Mouse (Mus musculus) mouse trophoblast stem cell (cell line): Measurements from ENCODE around the gene Col8a2.

Experiments used
- in situ Hi-C, 2 experiments: fragments of 300-500 bp; cut with MseI, MboI; formaldehyde crosslinking; loops; 2 replicates in 1 of 2; 3 replicates in 1 of 2; pipeline ENCODE4 v1.15.1; 2025

The Col8a2 gene

DNA sequence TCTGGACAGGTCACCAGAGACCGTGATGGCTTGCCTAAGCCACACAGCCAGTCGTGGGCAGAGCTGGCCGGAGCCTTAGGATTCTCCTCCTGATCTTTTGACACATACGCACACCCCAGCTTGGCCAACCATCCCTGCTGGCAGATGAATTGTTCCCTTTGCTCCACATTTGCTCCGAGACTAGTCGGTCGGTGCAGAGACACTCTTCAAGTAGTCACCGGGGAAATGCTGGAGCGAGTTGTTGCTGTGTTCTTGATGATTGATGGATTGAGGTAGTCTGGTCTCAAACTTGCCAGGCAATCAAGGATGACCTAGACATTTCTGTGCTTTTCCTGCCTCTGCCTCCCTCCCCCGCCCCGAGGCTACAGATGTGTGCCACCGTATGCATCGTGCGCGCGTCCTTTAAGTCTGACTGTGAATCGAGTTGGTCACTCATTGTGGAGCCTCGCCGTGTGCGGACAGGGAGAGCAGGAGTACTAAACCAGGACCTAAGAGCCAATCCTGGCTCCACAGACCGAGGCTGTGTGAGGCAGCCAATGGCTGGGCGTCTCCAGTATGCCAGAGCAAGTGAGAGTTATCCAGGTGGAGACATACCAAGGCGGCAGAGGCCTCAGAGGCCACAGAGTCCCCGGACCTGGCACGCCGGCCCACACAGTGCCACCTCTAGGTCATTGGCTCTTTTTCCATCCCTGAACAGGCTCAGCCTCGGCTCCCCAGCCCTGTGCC, 15.2 kb downstream of the Col8a2 start:
- in situ Hi-C loops, result loop anchor here (10.0 kb wide), 1 partner anchor 77 kb away; no protein-coding TSS in a partner anchor

GRCm38 (mm10) chr4:126303877-126304276, 17.3 kb downstream of the Col8a2 start:
- in situ Hi-C loops, result loop anchor here (10.0 kb wide), 1 partner anchor 79 kb away; no protein-coding TSS in a partner anchor

- in situ Hi-C loops, result loop anchor here (5.0 to 10.0 kb wide), 2 partner anchors 33 to 81 kb away; no protein-coding TSS in a partner anchor
Observed at GRCm38 (mm10) chr4:126305428-126305827, 18.8 kb downstream of the Col8a2 start.

- in situ Hi-C loops, result loop anchor here (5.0 to 10.0 kb wide), 2 partner anchors 34 to 81 kb away; no protein-coding TSS in a partner anchor
Observed at GRCm38 (mm10) chr4:126306058-126306457, 19.5 kb downstream of the Col8a2 start.

GRCm38 (mm10) chr4:126306827-126307226, 20.2 kb downstream of the Col8a2 start:
- in situ Hi-C loops, result loop anchor here (5.0 to 10.0 kb wide), 2 partner anchors 35 to 82 kb away; no protein-coding TSS in a partner anchor

DNA sequence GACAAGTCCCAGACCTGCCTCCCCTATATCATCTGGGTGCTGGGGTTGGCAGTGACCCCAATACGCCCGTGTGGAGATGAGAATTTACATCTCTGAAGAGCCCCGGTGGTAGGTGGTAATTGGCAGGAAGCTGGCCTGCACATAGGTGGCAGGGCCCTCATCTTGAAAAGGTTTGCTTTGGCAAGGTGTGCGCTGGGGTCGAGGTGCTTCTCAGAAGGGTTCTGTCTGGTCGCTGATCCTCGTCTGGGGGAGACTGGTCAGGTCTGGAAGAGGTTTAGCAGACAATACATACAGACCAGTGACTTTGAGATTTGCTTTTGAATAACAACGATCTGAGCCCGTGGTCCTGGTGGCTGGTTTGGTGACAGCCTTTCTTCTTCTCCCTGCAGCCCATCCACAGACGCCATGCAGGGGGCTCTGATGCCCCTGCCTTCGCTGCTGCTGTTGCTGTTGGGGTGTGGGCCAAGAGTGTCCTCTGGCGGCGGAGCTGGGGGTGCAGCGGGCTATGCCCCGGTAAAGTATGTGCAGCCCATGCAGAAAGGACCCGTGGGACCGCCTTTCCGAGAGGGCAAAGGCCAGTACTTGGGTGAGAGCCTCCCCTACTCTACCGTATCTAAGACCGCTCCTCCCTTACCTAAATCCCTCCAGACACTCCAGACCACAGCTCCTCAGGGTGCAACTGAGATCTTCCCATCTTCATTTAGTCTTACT, 22.8 kb downstream of the Col8a2 start:
- in situ Hi-C loops, result loop anchor here (5.0 to 10.0 kb wide), 2 partner anchors 37 to 85 kb away; no protein-coding TSS in a partner anchor

GRCm38 (mm10) chr4:126309922-126310309, 23.3 kb downstream of the Col8a2 start:
- in situ Hi-C loops, result loop anchor here (5.0 to 10.0 kb wide), 2 partner anchors 38 to 85 kb away; no protein-coding TSS in a partner anchor

GRCm38 (mm10) chr4:126310344-126310743, 23.8 kb downstream of the Col8a2 start:
- in situ Hi-C loops, result no loop called here

DNA sequence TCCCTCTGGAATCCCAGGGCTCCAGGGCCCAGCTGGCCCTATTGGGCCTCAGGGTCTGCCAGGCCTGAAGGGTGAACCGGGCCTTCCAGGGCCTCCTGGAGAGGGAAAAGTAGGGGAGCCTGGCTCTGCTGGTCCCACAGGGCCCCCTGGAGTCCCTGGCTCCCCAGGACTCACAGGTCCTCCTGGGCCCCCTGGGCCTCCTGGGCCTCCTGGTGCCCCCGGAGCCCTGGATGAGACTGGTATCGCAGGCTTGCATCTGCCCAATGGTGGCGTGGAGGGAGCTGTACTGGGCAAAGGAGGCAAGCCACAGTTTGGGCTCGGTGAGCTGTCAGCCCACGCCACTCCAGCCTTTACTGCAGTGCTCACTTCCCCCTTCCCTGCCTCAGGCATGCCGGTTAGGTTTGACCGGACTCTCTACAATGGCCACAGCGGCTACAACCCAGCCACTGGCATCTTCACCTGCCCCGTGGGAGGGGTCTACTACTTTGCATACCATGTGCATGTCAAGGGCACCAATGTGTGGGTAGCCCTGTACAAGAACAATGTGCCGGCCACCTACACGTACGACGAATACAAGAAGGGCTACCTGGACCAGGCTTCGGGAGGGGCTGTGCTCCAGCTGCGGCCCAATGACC, 25.1 kb downstream of the Col8a2 start:
- in situ Hi-C loops, result no loop called here

GRCm38 (mm10) chr4:126313202-126313601, 26.6 kb downstream of the Col8a2 start:
- in situ Hi-C loops, result no loop called here

DNA sequence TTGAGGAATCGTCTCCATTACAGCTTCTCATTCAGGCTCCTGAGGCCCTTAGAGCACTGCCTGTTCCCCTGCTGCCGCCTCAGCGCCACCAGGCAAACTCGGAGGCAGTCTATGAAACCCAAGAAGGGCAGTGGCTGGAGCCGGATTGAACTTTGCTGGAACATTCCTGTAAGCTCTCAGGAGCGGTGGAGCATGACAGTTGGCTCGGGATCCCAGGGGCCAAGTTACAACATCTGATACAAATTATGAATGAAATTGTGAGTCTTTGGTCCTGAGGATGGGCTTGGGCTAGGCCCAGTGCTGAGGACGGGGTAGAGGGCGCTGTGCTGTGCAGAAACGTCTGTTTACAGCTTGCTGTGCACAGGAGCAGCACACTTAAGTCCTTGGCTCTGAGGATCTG, 27.8 kb downstream of the Col8a2 start:
- in situ Hi-C loops, result no loop called here

DNA sequence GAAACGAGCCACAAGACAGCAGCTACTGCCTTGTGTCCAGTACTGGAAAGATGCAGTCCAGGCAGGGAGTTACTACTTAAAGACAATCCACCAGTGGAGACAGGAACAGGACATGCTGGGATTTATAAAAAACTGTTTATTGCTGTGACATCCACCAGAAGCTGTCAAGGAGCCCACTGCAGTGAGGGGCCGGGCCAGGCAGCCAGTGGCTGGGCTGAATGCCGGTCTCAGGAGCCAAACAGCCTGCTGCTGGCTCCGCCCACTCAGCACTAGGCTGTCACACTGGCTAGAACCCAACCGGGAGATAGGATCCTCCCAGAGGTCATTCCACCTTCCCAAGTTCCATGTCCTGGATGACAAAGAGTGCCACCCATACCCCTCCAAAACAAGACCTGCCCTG, 29.3 kb downstream of the Col8a2 start:
- in situ Hi-C loops, result no loop called here

DNA sequence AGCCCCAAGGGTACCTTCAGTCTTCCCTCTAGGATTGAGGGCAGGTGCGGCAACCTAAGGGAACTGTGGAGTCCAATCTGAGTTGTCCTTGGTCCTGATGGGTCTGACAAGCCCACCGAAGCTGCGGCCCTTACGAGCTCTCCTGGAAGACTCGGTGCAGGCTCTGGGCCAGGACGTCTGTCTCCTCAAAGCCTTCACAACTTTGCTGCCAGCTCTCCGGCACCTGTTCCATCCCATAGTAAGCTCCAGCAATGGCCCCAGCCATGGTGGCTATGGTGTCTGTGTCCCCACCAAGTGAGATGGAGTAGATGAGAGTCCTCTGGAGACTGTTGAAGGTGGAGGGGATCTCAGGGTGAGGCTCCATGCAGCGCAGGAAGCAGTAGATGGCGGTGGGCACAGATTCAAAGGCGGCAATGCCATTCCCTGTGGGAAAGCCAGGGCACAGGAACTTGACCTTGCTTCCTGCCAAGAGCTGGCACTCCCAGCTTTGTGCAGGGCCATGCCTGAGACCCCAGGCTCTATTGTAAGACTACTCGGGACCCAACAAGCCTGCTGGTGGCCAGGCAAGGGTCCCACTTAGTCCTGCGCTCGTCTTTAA, 29.9 kb downstream of the Col8a2 start:
- in situ Hi-C loops, result no loop called here

GRCm38 (mm10) chr4:126319806-126320205, 33.2 kb downstream of the Col8a2 start:
- in situ Hi-C loops, result no loop called here

DNA sequence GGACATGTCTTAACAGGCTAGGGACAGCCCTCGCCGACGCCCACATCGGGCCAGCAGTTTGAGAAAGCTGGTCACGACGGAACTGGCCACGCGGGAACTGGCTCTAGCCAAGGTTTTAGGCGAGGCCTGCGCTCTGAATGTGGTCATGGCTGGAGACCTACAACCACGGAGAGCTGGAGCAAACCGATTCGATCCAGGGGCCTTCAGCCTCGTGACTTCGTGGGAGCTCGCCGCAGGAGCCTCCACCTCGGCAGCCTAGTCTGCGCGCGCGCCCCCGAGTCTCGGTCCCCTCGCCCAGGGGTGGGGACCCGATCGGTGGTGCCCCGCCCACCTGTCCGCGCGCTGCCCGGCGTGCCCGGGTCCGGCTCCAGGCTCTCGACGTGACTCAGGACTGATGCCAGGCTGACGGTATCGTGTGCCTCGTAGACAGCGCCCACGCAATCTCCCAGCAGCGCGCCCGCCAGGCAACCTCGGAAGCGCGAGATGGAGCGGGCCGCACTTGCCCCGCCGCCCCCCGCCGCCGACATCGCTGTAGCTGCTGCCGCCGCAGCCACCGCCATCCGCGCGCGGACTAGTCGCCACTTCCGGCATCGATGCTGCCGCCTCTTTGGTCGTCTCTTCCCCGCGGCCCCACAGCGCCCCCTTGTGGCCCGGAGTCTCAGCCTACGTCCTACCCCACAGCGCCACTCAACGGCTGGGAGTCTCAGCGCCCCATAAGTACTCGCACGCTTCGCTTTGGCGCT, 34.7 kb downstream of the Col8a2 start, which contains the start of gene Adprhl2:
Gene Adprhl2, minus strand, starts transcription at position 593 of the 743 bp plus-strand sequence.
- in situ Hi-C loops, result no loop called here

DNA sequence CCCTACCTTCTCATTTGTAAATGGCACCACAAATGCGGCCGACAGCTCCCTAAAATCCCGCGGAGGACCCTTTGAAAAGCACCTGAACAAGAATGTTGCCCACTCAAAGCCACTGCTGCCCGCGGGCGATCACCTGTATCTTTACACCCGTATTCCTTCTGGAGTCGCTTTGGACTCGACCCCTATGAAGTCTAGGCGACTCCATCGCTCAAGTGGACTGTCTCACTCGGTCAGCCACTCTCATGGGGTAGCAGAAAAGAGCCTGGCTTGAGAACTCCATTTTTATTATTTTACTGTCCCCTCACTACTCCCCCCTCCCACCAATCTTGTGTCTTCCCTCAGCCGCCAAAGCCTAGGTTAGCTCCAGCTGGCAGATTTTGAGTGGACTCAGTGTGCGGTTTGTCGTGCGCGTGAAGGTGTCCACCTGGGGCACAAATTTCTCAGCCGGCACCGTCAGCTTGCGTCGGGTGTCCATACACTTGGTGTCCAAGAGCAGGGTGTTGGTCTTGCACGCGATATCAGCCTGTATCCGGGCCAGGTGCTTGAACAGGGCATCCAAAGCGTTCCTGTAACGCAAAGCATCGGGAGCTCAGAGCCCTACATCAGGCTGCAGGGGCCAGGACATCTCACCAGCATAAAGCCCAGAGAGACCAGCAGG, 35.4 kb downstream of the Col8a2 start:
- in situ Hi-C loops, result no loop called here

DNA sequence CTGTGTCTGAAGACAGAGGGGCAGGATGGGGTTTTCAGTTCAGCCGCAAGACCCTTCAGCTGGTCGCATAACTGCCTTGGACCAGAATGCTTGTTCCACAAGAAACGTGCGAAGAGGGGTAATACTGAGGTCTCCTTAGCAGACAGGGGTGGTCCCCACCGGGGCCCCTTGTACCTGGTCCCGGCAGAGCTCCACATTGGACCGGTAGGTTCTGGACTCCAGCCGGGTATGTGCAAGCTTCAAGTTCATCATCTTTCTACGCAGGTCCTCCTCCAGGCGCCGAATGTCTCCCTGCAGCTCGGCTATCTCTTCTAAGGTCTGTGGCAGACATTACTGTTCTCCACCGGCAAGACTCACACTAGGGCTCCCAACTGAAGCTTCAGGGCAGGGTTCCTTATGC, 36.1 kb downstream of the Col8a2 start:
- in situ Hi-C loops, result no loop called here

DNA sequence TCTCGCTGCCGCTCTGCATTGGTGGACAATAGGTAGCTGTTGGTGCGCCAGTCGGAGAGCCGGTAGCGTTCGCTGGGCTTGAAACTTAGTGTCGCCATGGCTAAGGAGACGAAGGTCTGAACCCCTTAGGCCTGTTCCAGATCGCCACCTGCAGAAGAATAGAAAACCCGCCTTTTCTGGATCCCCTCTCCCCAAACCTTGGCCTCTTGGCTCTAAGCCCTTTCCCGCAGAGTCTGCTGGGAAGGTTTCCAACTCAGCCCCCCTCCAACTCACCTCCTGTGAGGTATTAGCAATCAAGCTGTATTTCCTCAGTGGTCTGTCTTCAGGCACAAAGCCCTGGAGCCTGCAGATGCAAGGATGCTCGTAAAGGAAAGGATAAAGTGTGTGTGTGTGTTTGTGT, 38.3 kb downstream of the Col8a2 start:
- in situ Hi-C loops, result no loop called here

DNA sequence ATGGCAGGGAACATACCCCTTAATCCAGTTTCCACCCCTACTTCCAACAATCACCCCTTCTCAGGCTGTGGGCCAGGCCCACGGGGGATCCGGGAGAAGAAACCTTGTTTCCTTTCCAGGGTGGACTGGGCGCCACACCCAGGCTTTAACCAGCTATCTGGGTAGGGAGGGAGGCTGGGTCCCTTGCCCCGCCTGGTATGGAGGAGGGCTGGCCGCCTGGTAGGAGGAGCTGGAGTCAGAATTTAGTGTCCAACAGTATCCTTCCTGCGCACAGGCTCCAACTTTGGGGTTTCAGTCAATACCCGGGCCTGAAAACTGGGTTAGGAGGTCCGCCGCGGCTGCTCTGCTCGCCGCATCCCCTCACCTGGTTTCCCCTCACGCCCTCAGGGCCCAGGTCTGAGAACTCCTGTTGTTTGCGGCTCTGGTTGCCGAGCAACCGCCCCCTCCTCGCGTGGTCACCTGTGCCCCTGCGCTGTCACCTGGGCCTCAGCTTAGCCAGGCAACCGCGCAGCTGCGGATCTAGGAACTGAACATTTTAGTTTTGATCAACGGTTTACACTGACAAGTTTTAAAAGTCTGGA, 38.8 kb downstream of the Col8a2 start, which contains the start of gene Tekt2:
Gene Tekt2, minus strand, starts transcription at position 408 of the 581 bp plus-strand sequence.
- in situ Hi-C loops, result no loop called here

DNA sequence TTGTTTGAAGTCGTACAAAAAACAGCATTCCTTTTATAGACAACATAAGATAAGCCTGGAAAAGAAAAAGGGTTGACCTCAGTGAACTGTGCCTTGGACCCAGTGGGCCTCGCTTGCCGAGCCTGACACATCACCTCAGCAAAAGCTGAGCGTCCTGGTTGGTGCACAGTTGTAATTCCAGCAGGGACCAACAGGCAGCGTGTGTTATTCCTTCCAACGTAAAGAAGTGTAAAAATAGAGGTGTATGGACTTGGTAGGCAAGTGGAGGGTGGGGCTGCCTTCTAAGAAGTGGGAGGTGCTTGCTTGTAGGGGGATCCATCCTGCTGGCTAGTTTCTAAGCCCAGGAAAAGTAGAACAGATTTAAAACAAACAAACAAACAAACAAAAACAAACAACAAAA, 39.4 kb downstream of the Col8a2 start:
- in situ Hi-C loops, result no loop called here
